Mouse (Mus musculus): ENCODE data around the gene Csk. TPM values are rescaled to one million over a fixed set of nuclear protein-coding genes. Genes with fewer than 3 reads are reported as not detected.
A peak's percentile ranks its signal among the peaks of the same experiment; 100 is the strongest.

The Csk gene
- 36.6 and 44.5 TPM in 2 replicates for polyA plus RNA-seq (2015; fragmentation: Nextera tagmentation; extraction: Ambion mirVana)

DNA sequence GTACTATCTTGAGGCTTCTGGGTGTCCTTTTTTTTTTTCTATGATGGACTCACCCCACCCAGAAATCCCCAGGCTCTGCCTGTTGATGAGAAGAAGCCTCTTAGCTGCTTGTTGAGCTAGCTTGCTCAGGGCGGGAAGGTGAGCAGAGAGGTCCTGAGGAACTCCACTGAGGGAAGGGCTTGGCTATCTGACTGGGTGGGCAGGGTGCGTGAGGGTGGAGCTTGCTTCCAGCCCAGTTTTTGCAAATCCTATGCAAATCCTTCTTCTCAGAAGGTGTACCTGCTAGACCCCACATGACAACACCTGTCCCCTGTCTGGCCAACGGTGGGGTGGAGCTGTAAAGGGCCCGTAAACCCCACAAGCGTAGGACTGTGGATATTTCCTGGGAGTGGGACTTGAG is at the start of gene Csk:
Gene Csk (minus strand): TSS at position 349 of the 400 bp plus-strand sequence.
- Histone ChIP-seq H3K9me3 (no peaks in the 10 kb centered on the region), H3K4me2 (no peak within 1 kb of the TSS), H3K9ac (no peak within 1 kb of the TSS; the same call in 1 of the 2 replicates), H3K4me3 (no peak within 1 kb of the TSS), H3K27ac (replicated peaks) (no peak within 1 kb of the TSS), H3K27me3 (no peaks in the 10 kb centered on the region), H3K4me1 (replicated peaks) (peaks cover 17% of the 10 kb centered on the region), H3K36me3 (no peaks in the 10 kb centered on the region)
- no peak for ATAC-seq (ENCODE audit: low FRiP score, low read depth)
- WGBS = 52% methylated on average over 5 of the region's 5 CpGs

DNA sequence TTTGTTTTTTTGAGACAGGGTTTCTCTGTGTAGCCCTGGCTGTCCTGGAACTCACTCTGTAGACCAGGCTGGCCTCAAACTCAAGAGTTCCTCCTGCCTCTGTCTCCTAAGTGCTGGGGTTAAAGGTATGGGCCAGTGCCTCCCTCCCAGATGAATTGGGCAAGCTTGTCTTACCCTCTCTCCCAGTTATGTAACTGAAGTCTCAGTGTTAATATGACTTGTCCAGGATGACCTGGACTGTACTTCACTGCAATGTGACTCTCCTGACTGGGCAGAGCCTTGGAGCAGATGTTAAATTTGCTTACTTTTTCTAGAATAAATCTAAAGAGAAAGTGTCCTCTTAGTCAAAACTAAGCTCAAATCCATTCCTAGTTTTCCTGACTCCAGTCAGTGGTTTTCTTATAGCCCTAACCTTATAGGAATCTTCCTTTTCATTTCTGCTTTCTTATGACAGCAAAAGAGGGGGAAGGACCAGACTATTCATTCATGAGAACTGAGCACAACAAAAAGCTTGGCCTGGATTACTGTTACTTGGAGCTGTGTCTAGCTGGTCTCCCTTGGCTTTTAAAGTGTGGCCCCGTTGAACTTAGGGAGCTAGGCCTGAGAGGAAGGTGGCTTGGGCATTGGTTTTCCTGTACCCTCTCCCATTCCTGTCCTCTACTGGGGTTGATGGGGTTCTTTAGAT is 45.2 kb upstream of the Csk start:
- Histone ChIP-seq H3K27me3 (0 out of 2 replicates have a peak, but pooled peaks cover 16% of the 10 kb centered on the region), H3K4me3 (no peak overlapping the region), H3K9ac (no peak overlapping the region), H3K9me3 (no peaks in the 10 kb centered on the region), H3K27ac (replicated peaks) (no peak overlapping the region), H3K4me1 (replicated peaks) (peaks cover 16% of the 10 kb centered on the region), H3K36me3 (no peaks in the 10 kb centered on the region), H3K4me2 (no peak overlapping the region)
- 83% methylated on average over 1 of the region's 1 CpGs for WGBS
- ATAC-seq (ENCODE audit: low FRiP score, low read depth) = no peak

DNA sequence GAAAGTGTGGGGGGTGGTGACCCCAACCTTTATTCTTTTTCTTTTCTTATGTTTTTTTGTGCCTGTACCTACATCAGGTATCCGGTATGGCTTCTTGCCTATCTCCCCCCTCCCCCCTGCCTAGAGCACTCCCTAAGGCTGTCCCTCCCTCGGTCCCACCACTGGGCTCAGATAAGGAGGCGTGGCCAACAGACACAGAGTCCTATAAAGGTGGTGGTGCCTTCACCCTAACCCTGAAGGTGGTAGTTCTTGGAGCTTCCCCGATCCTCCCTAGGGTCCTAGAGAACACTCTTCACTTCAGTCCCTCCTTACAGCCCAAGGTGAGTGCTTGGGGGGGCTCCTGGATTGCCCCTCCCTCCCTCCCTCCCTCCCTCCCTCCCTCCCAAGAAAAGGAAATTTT is 43.9 kb upstream of the Csk start:
- Histone ChIP-seq H3K27ac (replicated peaks) (no peak overlapping the region), H3K9ac (no peak overlapping the region), H3K4me3 (no peak overlapping the region), H3K4me1 (replicated peaks) (peaks cover 16% of the 10 kb centered on the region), H3K4me2 (no peak overlapping the region; the same call in 1 of the 2 replicates), H3K36me3 (no peaks in the 10 kb centered on the region), H3K9me3 (no peaks in the 10 kb centered on the region), H3K27me3 (0 out of 2 replicates have a peak, but pooled peaks cover 16% of the 10 kb centered on the region)
- 0 out of 2 replicates have a peak, but pooled peaks have one; percentile 27 for ATAC-seq (ENCODE audit: low FRiP score, low read depth)
- 16% methylated on average over 4 of the region's 4 CpGs for WGBS

DNA sequence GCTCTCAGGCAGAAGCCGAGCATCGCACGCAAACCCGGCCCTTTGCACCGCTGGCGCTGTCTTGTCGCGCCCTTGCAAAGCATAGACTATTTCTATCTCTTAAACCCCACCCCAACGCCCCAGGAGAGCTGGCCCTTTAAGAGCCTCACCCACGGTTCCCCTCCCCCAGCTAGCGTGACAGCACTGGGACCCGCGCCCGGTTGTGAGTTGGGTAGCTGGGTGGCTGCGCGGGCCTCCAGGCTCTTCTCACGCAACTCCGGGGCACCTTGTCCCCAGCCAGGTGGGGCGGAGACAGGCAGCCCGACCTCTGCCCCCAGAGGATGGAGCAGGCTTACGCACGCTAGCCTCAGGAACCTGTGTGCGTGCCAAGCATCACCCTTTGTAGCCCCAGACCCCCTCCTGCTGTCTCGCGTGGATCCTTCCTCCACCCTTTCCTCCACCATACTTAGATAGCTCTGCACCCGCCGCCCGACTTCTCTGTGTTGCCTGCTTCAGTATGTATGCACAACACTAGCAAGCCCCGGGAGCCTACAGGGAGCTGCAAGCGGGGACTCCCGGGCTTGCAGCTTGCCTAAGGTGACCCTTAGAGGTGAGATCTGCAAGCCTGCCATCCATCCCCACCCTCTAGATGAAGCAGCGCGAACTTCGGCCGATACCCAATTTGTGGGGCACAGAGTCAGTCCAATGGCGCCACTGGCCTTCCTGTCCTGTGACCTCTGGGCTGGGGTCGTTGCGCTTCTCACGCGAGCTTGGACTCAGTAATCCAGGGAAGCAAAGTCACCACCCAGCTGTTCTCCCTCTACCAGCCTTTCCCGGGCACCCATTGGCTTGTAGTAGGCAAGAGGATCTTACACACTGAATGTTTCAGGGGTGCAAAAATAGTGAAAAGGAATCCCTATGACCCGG is 43.2 kb upstream of the Csk start:
- 0 out of 2 replicates have a peak overlapping the region, but pooled peaks have one; percentile 39 for H3K27ac ChIP-seq (replicated peaks)

DNA sequence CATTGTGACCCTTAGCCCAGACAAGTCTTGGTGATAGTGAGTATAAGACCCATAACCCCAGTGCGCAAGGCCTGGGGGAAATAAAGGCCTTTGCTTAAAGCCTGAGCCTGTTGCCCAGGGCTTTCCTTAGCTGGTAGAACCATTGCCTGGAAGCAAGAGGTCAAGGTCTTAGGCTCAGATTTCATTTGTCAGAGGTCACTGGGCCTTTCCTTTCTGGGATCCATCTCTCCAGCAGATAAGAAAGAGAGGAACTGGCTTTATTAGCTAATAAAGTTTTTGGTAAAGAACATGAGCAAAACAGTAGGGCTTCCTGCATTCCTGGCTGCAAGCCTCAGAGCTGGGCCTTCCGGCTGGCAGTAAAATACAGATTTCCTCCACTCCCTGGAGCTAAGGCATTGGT is 40.7 kb upstream of the Csk start:
- WGBS = 87% methylated on average over 2 of the region's 2 CpGs

More for the DNA sequence above, 43.2 kb upstream of the Csk start:
- WGBS = 2% methylated on average over 42 of the region's 42 CpGs
- Histone ChIP-seq H3K9me3 (no peaks in the 10 kb centered on the region), H3K4me1 (replicated peaks) (peaks cover 16% of the 10 kb centered on the region), H3K27me3 (0 out of 2 replicates have a peak, but pooled peaks cover 16% of the 10 kb centered on the region), H3K36me3 (no peaks in the 10 kb centered on the region), H3K9ac (peak overlapping the region; percentile 53), H3K4me2 (peak overlapping the region; percentile 93), H3K4me3 (peak overlapping the region; percentile 50)
- peak; percentile 81 for ATAC-seq (ENCODE audit: low FRiP score, low read depth)

DNA sequence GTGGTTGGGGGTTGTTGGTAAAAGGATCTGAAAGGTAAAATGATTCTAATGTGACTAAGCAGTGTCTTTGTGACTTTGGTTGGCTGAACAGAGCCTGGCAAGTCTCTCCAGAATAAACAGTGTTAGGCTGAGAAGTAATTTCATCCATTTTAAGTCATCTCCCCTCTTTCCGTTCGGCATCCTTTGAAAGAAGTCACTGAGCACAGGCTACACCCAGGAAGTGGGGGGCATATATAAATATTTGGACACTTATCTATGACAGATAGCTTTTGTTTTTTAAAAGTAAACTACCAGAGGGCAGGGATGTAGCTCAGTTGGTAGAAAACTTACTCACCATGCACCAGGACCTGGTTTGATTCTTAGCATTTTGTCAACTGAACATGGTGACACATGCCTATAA is 35.2 kb upstream of the Csk start:
- no peak overlapping the region for H3K27ac ChIP-seq (replicated peaks)
- no peak for ATAC-seq (ENCODE audit: low FRiP score, low read depth)
- H3K9ac ChIP-seq = no peak overlapping the region
- no peak overlapping the region for H3K4me3 ChIP-seq
- H3K4me2 ChIP-seq = no peak overlapping the region
- 89% methylated on average over 2 of the region's 2 CpGs for WGBS
- no peaks in the 10 kb centered on the region for H3K9me3 ChIP-seq
- H3K36me3 ChIP-seq = no peaks in the 10 kb centered on the region
- H3K4me1 ChIP-seq (replicated peaks) = no peaks in the 10 kb centered on the region
- H3K27me3 ChIP-seq = no peaks in the 10 kb centered on the region

More for the DNA sequence above, 40.7 kb upstream of the Csk start:
- ATAC-seq (ENCODE audit: low FRiP score, low read depth) = no peak
- Histone ChIP-seq H3K9me3 (no peaks in the 10 kb centered on the region), H3K36me3 (no peaks in the 10 kb centered on the region), H3K4me1 (replicated peaks) (peaks cover 16% of the 10 kb centered on the region), H3K27ac (replicated peaks) (no peak overlapping the region), H3K27me3 (0 out of 2 replicates have a peak, but pooled peaks cover 16% of the 10 kb centered on the region), H3K4me2 (no peak overlapping the region), H3K9ac (no peak overlapping the region), H3K4me3 (no peak overlapping the region)

DNA sequence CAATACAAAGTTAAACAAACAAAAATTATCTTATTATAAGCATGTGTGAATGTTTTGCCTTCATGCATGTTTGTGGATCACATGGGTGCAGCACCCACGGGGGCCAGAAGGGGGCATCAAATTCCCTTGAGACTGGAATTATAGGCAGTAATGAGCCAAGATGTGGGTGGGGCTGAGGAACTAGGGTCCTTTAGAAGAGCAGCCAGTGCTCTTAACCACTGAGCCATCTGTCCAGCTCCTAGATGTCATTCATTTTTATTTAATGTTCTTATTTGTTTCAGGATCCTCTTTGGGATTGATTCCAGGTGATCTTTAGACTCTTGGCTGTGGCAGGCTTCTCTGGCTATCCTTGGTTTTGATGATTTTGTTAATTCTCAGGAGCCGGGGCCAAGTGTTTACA is 34.7 kb upstream of the Csk start:
- no peaks in the 10 kb centered on the region for H3K27me3 ChIP-seq
- ATAC-seq (ENCODE audit: low FRiP score, low read depth) = no peak
- no peak overlapping the region for H3K4me3 ChIP-seq

DNA sequence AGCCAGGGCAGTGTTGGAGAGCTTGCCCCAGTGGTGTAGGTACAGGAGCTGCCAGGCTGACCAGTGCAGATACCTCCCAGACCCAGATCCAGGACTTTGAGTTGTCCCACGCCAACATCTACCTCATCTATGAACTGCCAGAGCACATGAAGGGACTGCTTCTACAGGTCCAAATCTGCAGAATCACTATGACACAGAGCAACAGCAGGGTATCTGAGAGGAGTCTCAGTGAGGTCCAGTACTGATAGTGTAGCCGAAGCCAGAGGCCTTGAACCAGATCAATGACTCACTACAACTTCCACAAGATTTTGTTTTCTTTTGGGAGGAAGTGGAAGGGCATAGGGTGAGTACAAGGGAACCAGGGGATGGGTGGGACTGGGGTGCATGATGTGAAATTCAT is 34.3 kb upstream of the Csk start, which contains the start of gene Cyp1a1:
Gene Cyp1a1 (plus strand): TSS at position 178 of the 400 bp plus-strand sequence.
- Histone ChIP-seq H3K4me2 (no peak within 1 kb of the TSS), H3K36me3 (no peaks in the 10 kb centered on the region), H3K27ac (replicated peaks) (no peak within 1 kb of the TSS), H3K27me3 (no peaks in the 10 kb centered on the region), H3K4me3 (no peak within 1 kb of the TSS), H3K9me3 (no peaks in the 10 kb centered on the region), H3K9ac (no peak within 1 kb of the TSS), H3K4me1 (replicated peaks) (no peaks in the 10 kb centered on the region)
- no peak for ATAC-seq (ENCODE audit: low FRiP score, low read depth)
- 89% methylated on average over 2 of the region's 2 CpGs for WGBS

More for the DNA sequence above, 34.7 kb upstream of the Csk start:
- Histone ChIP-seq H3K36me3 (no peaks in the 10 kb centered on the region), H3K9me3 (no peaks in the 10 kb centered on the region), H3K4me1 (replicated peaks) (no peaks in the 10 kb centered on the region), H3K4me2 (no peak overlapping the region), H3K27ac (replicated peaks) (no peak overlapping the region), H3K9ac (no peak overlapping the region)
- WGBS = 55% methylated on average over 2 of the region's 2 CpGs

DNA sequence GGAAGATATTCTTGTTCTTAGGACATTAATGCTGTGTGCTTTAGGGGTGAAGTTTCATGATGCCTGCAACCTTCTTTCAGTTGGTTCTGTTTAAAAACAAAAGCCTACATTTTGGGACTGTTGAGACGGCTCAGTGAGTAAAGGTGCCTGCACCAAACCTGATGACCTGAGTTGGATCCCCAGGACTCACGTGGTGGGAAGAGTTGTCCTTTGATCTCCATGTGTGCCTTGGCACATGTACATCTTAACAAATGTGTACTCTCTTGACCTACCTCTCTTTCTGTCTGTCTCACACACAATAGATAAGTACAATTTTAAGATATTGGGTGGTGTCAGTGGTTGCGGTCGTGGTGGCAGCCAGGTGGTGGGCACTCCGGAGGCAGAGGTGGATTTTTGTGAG is 32.6 kb upstream of the Csk start:
- H3K27ac ChIP-seq (replicated peaks) = no peak overlapping the region
- H3K27me3 ChIP-seq = no peaks in the 10 kb centered on the region
- H3K36me3 ChIP-seq = no peaks in the 10 kb centered on the region
- H3K9me3 ChIP-seq = no peaks in the 10 kb centered on the region
- no peak overlapping the region for H3K4me2 ChIP-seq
- H3K4me3 ChIP-seq = no peak overlapping the region
- H3K4me1 ChIP-seq (replicated peaks) = no peaks in the 10 kb centered on the region
- 88% methylated on average over 5 of the region's 5 CpGs for WGBS
- ATAC-seq (ENCODE audit: low FRiP score, low read depth) = no peak
- no peak overlapping the region for H3K9ac ChIP-seq

DNA sequence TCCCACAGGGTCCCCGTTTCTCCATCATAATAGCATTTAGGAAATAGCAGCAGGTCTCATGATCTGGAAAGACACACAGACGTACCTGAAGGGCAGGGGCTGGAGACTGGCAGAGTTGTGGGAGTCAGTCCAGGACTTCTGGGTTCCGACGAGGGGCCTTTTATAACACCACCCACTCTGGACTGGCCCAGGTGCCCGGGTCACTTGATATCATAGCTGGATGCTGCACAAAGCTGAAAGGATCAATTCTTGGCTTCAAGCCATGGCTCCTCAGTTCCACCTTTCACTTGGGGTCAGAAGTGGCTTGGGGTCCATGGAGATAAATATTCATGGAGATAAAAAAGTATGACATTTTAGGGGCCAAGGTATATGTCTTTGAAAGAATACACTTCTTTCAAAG is 30.1 kb upstream of the Csk start, which contains the start of gene Cyp1a2:
Gene Cyp1a2 (minus strand): TSS at position 184 of the 400 bp plus-strand sequence.
- H3K4me3 ChIP-seq = no peak within 1 kb of the TSS
- 81% methylated on average over 5 of the region's 5 CpGs for WGBS
- H3K9me3 ChIP-seq = no peaks in the 10 kb centered on the region
- ATAC-seq (ENCODE audit: low FRiP score, low read depth) = no peak
- H3K4me1 ChIP-seq (replicated peaks) = no peaks in the 10 kb centered on the region
- no peak within 1 kb of the TSS for H3K27ac ChIP-seq (replicated peaks)
- no peaks in the 10 kb centered on the region for H3K36me3 ChIP-seq
- no peak within 1 kb of the TSS for H3K9ac ChIP-seq
- H3K27me3 ChIP-seq = no peaks in the 10 kb centered on the region
- no peak within 1 kb of the TSS for H3K4me2 ChIP-seq

DNA sequence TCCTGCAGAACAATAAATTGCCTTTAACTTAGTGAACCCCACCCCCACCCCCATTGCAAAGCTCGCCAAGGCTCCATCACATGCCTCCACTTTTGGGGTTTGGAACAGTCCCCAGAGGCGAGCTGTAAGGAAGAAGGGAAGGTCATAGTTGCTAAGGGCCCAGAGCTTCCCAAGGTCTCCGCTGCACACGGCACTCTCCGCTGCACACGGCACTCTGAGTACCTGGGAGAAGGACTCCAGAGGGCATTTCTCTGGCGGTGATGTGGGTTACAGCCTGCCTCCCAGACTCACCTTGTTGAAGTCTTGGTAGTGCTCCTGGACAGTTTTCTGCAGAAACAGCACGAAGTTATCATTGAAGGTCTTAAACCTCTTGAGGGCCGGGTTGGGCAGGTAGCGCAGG is 28.0 kb upstream of the Csk start:
- H3K27me3 ChIP-seq = no peaks in the 10 kb centered on the region
- H3K4me2 ChIP-seq = no peak overlapping the region
- H3K4me1 ChIP-seq (replicated peaks) = no peaks in the 10 kb centered on the region
- H3K9me3 ChIP-seq = no peaks in the 10 kb centered on the region
- no peak overlapping the region for H3K27ac ChIP-seq (replicated peaks)
- ATAC-seq (ENCODE audit: low FRiP score, low read depth) = no peak
- no peak overlapping the region for H3K4me3 ChIP-seq
- H3K9ac ChIP-seq = no peak overlapping the region
- no peaks in the 10 kb centered on the region for H3K36me3 ChIP-seq
- WGBS = 84% methylated on average over 10 of the region's 10 CpGs

DNA sequence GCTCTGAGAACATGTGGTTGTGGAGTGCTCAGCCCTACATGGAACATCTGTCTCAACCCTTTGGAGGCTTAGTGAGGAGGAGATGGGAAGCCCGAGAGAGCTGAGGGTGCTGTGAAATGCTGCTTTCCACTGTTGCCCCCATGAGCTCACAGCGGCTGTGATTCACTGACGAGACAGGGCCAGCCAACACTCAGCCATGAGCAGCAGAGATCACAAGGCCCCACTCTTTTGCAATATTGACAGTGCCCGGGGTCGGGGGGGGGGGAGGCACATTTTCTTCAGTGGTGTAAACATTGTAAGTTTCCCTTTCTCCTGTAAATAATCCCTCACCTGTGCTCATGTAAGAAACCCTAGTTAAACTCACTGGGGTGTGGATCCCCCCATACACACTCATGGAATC is 18.1 kb upstream of the Csk start:
- no peaks in the 10 kb centered on the region for H3K9me3 ChIP-seq
- 91% methylated on average over 5 of the region's 5 CpGs for WGBS
- no peaks in the 10 kb centered on the region for H3K27me3 ChIP-seq
- no peak overlapping the region for H3K27ac ChIP-seq (replicated peaks)
- H3K9ac ChIP-seq = no peak overlapping the region
- no peak for ATAC-seq (ENCODE audit: low FRiP score, low read depth)
- no peak overlapping the region for H3K4me2 ChIP-seq
- no peak overlapping the region for H3K4me3 ChIP-seq
- H3K36me3 ChIP-seq = no peaks in the 10 kb centered on the region
- H3K4me1 ChIP-seq (replicated peaks) = no peaks in the 10 kb centered on the region
